Mouse (Mus musculus) adrenal gland, postnatal 14 days (tissue): ENCODE data around the gene Magi3. TPM values are rescaled to one million over a fixed set of nuclear protein-coding genes. Genes with fewer than 3 reads are reported as not detected.

ENCODE experiments used
- DNase-seq: peaks from one replicate; pipeline ENCODE4 v3.0.0; 2021; ENCODE audit warnings: mixed read lengths
- total RNA-seq: library from RNA; stranded (reverse); gene quantifications from 2 replicates; pipeline ENCODE4 v1.2.3, GENCODE M21; 2021

Gene Magi3
- total RNA-seq, 1 experiment from 2014 or later = 18.3 TPM

GRCm38 (mm10) chr3:104189823-104190222 lies 30.4 kb downstream of the Magi3 start:
- no peak for DNase-seq

GRCm38 (mm10) chr3:104189234-104189633 lies 30.9 kb downstream of the Magi3 start:
- DNase-seq = no peak

- DNase-seq = no peak
Observed at GRCm38 (mm10) chr3:104184270-104184669, 35.9 kb downstream of the Magi3 start.

GRCm38 (mm10) chr3:104183656-104184055 lies 36.5 kb downstream of the Magi3 start:
- DNase-seq = no peak

- no peak for DNase-seq
Observed at GRCm38 (mm10) chr3:104182711-104183110, 37.5 kb downstream of the Magi3 start.

GRCm38 (mm10) chr3:104161347-104161746 lies 58.8 kb downstream of the Magi3 start:
- no peak for DNase-seq

GRCm38 (mm10) chr3:104160603-104161002 lies 59.6 kb downstream of the Magi3 start:
- no peak for DNase-seq

- DNase-seq = no peak
Observed at GRCm38 (mm10) chr3:104150146-104150545, 70.0 kb downstream of the Magi3 start.

GRCm38 (mm10) chr3:104142376-104142775 lies 77.8 kb downstream of the Magi3 start:
- peak; percentile 26 for DNase-seq

GRCm38 (mm10) chr3:104138953-104139450 lies 81.2 kb downstream of the Magi3 start:
- DNase-seq = no peak

GRCm38 (mm10) chr3:104125628-104126027 lies 94.5 kb downstream of the Magi3 start:
- DNase-seq = no peak

- DNase-seq = no peak
Observed at GRCm38 (mm10) chr3:104123846-104124245, 96.3 kb downstream of the Magi3 start.

GRCm38 (mm10) chr3:104109478-104109877 lies 110.7 kb downstream of the Magi3 start:
- DNase-seq = peak; percentile 63

- peak; percentile 71 for DNase-seq
Observed at GRCm38 (mm10) chr3:104104942-104105341, 115.2 kb downstream of the Magi3 start.

- DNase-seq = no peak
Observed at GRCm38 (mm10) chr3:104101721-104102120, 118.5 kb downstream of the Magi3 start.

- peak; percentile 14 for DNase-seq
Observed at GRCm38 (mm10) chr3:104101249-104101648, 118.9 kb downstream of the Magi3 start.

- DNase-seq = no peak
Observed at GRCm38 (mm10) chr3:104095936-104096335, 124.2 kb downstream of the Magi3 start.

- no peak for DNase-seq
Observed at GRCm38 (mm10) chr3:104094646-104095045, 125.5 kb downstream of the Magi3 start.

GRCm38 (mm10) chr3:104092759-104093158 lies 127.4 kb downstream of the Magi3 start:
- peak; percentile 9 for DNase-seq

GRCm38 (mm10) chr3:104082031-104082430 lies 138.1 kb downstream of the Magi3 start:
- no peak for DNase-seq

- no peak for DNase-seq
Observed at GRCm38 (mm10) chr3:104078725-104079124, 141.4 kb downstream of the Magi3 start.

GRCm38 (mm10) chr3:104069395-104069794 lies 150.8 kb downstream of the Magi3 start:
- no peak for DNase-seq

- no peak for DNase-seq
Observed at GRCm38 (mm10) chr3:104059001-104059622, 161.1 kb downstream of the Magi3 start.

- no peak for DNase-seq
Observed at GRCm38 (mm10) chr3:104032747-104033146, 187.4 kb downstream of the Magi3 start.
